ENCODE assay signal across 9 mouse cellular contexts in the genomic region with DNA sequence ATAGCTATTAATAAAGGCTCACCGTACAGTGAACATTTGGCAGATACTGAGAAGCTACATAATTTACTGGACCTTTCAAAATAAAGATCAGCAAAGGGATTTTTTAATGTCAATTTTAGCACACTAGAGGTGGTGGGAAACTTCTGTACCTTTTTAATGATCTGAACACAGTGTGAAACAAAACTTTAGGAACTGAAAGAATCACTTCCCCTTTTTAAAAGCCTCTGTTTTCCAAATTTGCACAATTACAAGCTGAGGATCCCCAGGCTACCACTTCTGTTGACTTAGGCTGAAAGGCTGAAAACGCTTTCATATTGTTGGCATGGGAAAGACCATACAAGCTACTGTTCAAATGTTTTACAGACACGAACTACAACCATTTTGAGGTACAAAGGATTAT. TPM values are rescaled to one million over a fixed set of nuclear protein-coding genes. Genes with fewer than 3 reads are reported as not detected.
DNase-seq lines count a peak whose midpoint lies in the region; ATAC-seq and TF ChIP-seq lines count a peak whose summit lies in the region.
"Had no signal": no experiment of that assay in that cellular context is flagged by ENCODE, and none has a peak within 500 bp of the region (broad histone marks: within the 10 kb centered on the region; RNA-seq: fewer than 3 reads in every experiment).

No protein-coding gene starts in this region.

- no peak for TF ChIP-seq POLR2A in bone marrow macrophage, adult 2 months (IDR thresholded peaks at IDR 0.05; ENCODE audit: borderline replicate concordance, low read depth, low read length)

- H3K4me3 ChIP-seq in kidney, embryonic 15.5 days (replicated peaks): peak overlapping the region; percentile 78
- H3K4me3 ChIP-seq in bone marrow macrophage, adult 2 months (ENCODE audit: insufficient read depth, low read length): no peak overlapping the region
- peak overlapping the region; percentile 78; the same call in 1 of the 2 replicates for H3K4me3 ChIP-seq in hindbrain, embryonic 15.5 days
- no peak overlapping the region for H3K4me3 ChIP-seq in forebrain, embryonic 13.5 days

- no peaks in the 10 kb centered on the region for H3K27me3 ChIP-seq in kidney, embryonic 15.5 days
- 0 out of 2 replicates have a peak, but pooled peaks cover 5% of the 10 kb centered on the region for H3K27me3 ChIP-seq in hindbrain, embryonic 15.5 days
- 0 out of 2 replicates have a peak, but pooled peaks cover 18% of the 10 kb centered on the region for H3K27me3 ChIP-seq in forebrain, embryonic 13.5 days

- TF ChIP-seq CTCF in bone marrow macrophage, adult 2 months (IDR thresholded peaks at IDR 0.05; ENCODE audit: low read depth, low read length): no peak

- DNase-seq in kidney, adult 9 months: no peak
- no peak for DNase-seq in left cerebral cortex, postnatal 36 days (ENCODE audit: low spot score in 2 of 2)
- DNase-seq in cerebellum, postnatal 36 days: no peak
- DNase-seq: cerebellum, postnatal 10 days had no signal

- 0 out of 2 replicates have a peak overlapping the region, but pooled peaks have one; percentile 22 for H3K27ac ChIP-seq in kidney, embryonic 15.5 days
- H3K27ac ChIP-seq in bone marrow macrophage, adult 2 months (ENCODE audit: insufficient read depth, low read depth, low read length): 0 out of 2 replicates have a peak overlapping the region, but pooled peaks have one; percentile 6
- H3K27ac ChIP-seq in hindbrain, embryonic 15.5 days (replicated peaks): no peak overlapping the region
- H3K27ac ChIP-seq in forebrain, embryonic 13.5 days: no peak overlapping the region

- H3K4me2 ChIP-seq in kidney, embryonic 15.5 days: peak overlapping the region; percentile 88
- H3K4me2 ChIP-seq in hindbrain, embryonic 15.5 days: peak overlapping the region; percentile 97
- H3K4me2 ChIP-seq in forebrain, embryonic 13.5 days: no peak overlapping the region; the same call in 1 of the 2 replicates

- H3K4me1 ChIP-seq in kidney, embryonic 15.5 days: peaks cover 24% of the 10 kb centered on the region
- peaks cover 29% of the 10 kb centered on the region for H3K4me1 ChIP-seq in bone marrow macrophage, adult 2 months (ENCODE audit: control insufficient read depth, insufficient read depth, low read length)
- peaks cover 6% of the 10 kb centered on the region; the same call in 1 of the 2 replicates for H3K4me1 ChIP-seq in hindbrain, embryonic 15.5 days (replicated peaks)
- H3K4me1 ChIP-seq in forebrain, embryonic 13.5 days: peaks cover 8% of the 10 kb centered on the region; the same call in 1 of the 2 replicates

- intact Hi-C loops in left cerebral cortex, postnatal 36 days (cut with DNase I): no loop called here

- no peak for ATAC-seq in kidney, embryonic 15.5 days (replicated peaks; ENCODE audit: low FRiP score)
- no peak for ATAC-seq in hindbrain, embryonic 15.5 days (ENCODE audit: low FRiP score, low read depth)
- ATAC-seq in megakaryocyte, adult 5-6 weeks (ENCODE audit: poor library complexity, severe bottlenecking): peak; percentile 63
- ATAC-seq in forebrain, embryonic 13.5 days: no peak

- 50% methylated on average over 3 of the region's 3 CpGs for WGBS in kidney, embryonic 15.5 days
- WGBS in hindbrain, embryonic 15.5 days: 55% methylated on average over 3 of the region's 3 CpGs
- WGBS in forebrain, embryonic 13.5 days: 38% methylated on average over 3 of the region's 3 CpGs

- H3K36me3 ChIP-seq in kidney, embryonic 15.5 days: peaks cover 9% of the 10 kb centered on the region; the same call in 1 of the 2 replicates
- no peaks in the 10 kb centered on the region for H3K36me3 ChIP-seq in hindbrain, embryonic 15.5 days
- no peaks in the 10 kb centered on the region for H3K36me3 ChIP-seq in forebrain, embryonic 13.5 days (ENCODE audit: poor library complexity, severe bottlenecking)

- H3K9ac ChIP-seq in kidney, embryonic 15.5 days: peak overlapping the region; percentile 87; the same call in 1 of the 2 replicates
- H3K9ac ChIP-seq in hindbrain, embryonic 15.5 days: no peak overlapping the region
- H3K9ac ChIP-seq in forebrain, embryonic 13.5 days: no peak overlapping the region

- no peaks in the 10 kb centered on the region for H3K9me3 ChIP-seq in kidney, embryonic 15.5 days (replicated peaks)
- H3K9me3 ChIP-seq in hindbrain, embryonic 15.5 days: no peaks in the 10 kb centered on the region
- H3K9me3 ChIP-seq in forebrain, embryonic 13.5 days (replicated peaks): no peaks in the 10 kb centered on the region

RNA-seq across cellular contexts. Expression of a gene that starts 56.6 kb away (rescaled TPM):
- 60.8 and 61.0 TPM in 2 replicates for polyA plus RNA-seq in kidney, embryonic 15.5 days (2015; fragmentation: Nextera tagmentation; extraction: Ambion mirVana)
- polyA plus RNA-seq in bone marrow macrophage, adult 2 months (2012; ENCODE audit: insufficient read depth, insufficient read length, missing spikeins): 6.5 and 9.1 TPM in 2 replicates
- polyA plus RNA-seq in hindbrain, embryonic 15.5 days (2015; fragmentation: Nextera tagmentation; extraction: Ambion mirVana): 33.9 and 38.3 TPM in 2 replicates
- total RNA-seq in megakaryocyte, adult 5-6 weeks (2015): 4.6 and 6.2 TPM in 2 replicates
- total RNA-seq in megakaryocyte, adult 5-6 weeks (2017): 18.0 and 20.1 TPM in 2 replicates
- polyA plus RNA-seq in forebrain, embryonic 13.5 days (2015; fragmentation: Nextera tagmentation; extraction: Ambion mirVana): 43.9 and 45.2 TPM in 2 replicates
- total RNA-seq in left cerebral cortex, postnatal 36 days (2021): 10 to 100 TPM; 18.5 to 19.1 TPM

Comparison
In these comparisons a context has a peak if more than half of its experiments do, and no peak if none do; other contexts are left out.
1. H3K27ac ChIP-seq: peak in kidney, embryonic 15.5 days (single experiment) and bone marrow macrophage, adult 2 months (single experiment); none in hindbrain, embryonic 15.5 days (single experiment) and forebrain, embryonic 13.5 days (single experiment).
2. H3K4me3 ChIP-seq: peak in kidney, embryonic 15.5 days (single experiment) and hindbrain, embryonic 15.5 days (single experiment); none in bone marrow macrophage, adult 2 months (single experiment) and forebrain, embryonic 13.5 days (single experiment).